Mouse (Mus musculus): ENCODE data around the gene Prkag2.

GRCm38 (mm10) chr5:24993190-24993589, 107.3 kb downstream of the Prkag2 start:
- TF ChIP-seq CTCF (IDR thresholded peaks at IDR 0.05; ENCODE audit: control insufficient read depth, insufficient read depth, insufficient read length), result no peak
- no peak for TF ChIP-seq MAX (IDR thresholded peaks at IDR 0.05)
- TF ChIP-seq CEBPB (IDR thresholded peaks at IDR 0.05; ENCODE audit: low read depth), result no peak
